Mouse (Mus musculus) bone marrow macrophage, adult 2 months (primary cell): ENCODE measurements around the gene Cdyl2.

Source experiments
- CTCF ChIP-seq: IDR thresholded peaks from 2 replicates; pipeline ENCODE4 v1.5.1; 2012; ENCODE audit warnings: low read depth, mild to moderate bottlenecking, low read length, moderate library complexity
- POLR2A ChIP-seq: IDR thresholded peaks from 2 replicates; pipeline ENCODE4 v1.6.1; 2012; ENCODE audit warnings: mild to moderate bottlenecking, low read depth, low read length, borderline replicate concordance

DNA sequence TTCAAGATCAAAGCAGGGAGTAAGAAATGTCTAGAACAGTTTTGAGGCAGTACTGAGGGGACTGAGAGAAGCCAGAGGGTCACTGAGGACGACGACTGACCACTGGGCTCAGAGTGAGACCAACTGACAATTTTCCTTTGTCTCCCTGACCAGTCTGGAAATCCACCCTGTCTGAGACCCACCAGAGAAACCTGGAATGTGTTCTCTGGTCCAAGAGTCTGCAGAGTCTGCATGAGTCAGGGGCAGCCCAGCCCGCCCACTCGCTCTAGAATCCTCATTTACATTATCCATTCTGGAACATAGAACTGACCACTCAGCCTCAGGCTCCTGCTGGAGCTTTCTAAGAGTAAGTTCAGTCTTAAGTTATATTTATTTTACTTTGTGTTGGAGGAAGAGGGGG is 114.9 kb downstream of the Cdyl2 start:
- TF ChIP-seq CTCF, result no peak
- no peak for TF ChIP-seq POLR2A
